Mouse (Mus musculus) cerebellum, adult 2 months (tissue): ENCODE measurements around the gene Slc7a3.

Experiments
- CTCF ChIP-seq: fragments of 200-500 bp; IDR thresholded peaks from 2 replicates; pipeline ENCODE4 v1.5.1; 2011; ENCODE audit warnings: low read depth, mild to moderate bottlenecking, control low read depth, low read length, moderate library complexity, borderline replicate concordance; ENCODE audit not compliant: insufficient read depth
- POLR2A ChIP-seq: fragments of 200-500 bp; IDR thresholded peaks from 2 replicates; pipeline ENCODE4 v1.6.1; 2011; ENCODE audit warnings: low read length, control low read depth, borderline replicate concordance; ENCODE audit not compliant: insufficient read depth

DNA sequence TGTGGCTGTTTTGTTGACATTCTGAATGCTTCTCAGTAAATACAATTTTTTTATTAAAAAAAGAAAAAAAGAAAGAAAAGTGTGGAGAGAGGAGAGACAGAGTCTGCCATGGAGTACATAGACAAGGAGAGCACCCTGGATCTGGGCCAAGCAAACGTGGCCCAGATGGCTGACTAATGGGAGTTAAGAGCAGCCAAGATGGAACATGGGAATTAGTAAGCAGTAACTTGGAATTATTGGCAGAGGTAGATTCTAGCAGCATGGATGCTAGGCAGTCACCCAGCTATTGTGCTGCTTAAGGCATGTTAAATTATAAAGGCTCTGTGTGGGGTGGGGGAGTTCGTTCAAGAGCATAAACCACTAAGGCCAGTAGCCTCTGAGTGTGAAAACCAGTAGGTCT is 22.3 kb downstream of the Slc7a3 start:
- TF ChIP-seq POLR2A (no peak), CTCF (no peak)
